Mouse (Mus musculus) thymus, postnatal 14 days (tissue): ENCODE data around the gene Gxylt2.
A peak's percentile ranks its signal among the peaks of the same experiment; 100 is the strongest.

Experiments used
- DNase-seq: peaks from one replicate; pipeline ENCODE4 v3.0.0; 2021

Gxylt2 gene

DNA sequence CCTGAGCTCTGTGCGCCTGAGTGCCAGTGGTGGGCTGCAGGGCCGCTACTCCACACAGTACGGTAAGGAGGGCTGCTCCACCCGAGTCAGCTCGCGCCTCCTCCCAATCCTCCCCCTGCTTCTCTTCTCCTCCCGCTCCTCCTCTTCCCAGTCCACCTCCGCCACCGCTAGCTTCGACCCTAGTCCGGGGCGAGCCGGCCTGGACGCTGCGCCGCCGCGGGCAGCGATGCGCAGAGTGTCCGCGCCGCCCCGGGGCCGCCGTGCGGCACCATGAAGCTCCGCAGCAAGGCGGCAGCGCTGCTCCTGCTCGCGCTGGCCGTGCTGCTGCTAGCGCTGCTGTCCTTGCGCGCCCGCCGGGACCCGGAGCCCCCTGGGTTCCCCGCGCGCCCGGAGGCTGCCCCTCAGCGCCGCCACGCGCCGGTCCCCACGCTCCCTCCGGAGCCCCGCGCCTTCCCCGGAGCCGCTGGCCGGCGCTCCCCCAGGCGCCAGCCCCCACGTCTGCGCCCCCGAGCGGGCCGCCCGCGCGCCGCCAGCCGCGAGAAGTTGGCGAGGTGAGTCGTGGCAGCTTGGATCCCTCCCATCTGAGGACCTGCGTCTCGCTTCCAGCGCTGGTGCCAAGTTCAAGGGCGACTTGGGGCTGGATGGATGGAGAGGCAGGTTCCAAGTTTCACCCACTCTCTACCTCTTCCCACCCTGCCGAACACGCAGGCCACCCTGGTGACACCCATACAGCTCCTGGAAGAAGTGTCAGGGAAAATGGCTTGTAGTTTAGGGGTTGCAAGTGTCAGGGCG lies at the start of gene Gxylt2:
Gene Gxylt2 (plus strand): TSS at position 161 of the 792 bp plus-strand sequence.
- no peak for DNase-seq

DNA sequence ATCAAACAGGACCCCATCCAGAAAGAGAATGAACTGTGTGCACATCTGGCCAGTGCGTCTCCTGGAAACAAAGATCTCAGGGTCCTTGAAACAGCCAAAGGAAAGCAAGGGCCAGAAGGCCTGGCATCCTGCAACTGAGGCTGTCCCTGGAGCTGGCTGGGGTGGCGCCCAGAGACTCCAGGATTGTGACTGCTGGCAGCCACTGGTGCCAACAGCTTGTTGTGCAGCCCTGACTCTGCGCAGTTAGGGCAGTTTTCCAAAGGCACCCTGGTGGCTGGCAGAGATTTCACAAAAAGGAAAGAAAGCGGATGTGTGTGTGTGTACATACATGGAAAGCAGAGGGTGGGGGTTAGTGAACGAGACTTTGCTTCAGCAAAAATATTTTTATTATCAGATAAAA lies 44.1 kb upstream of the Gxylt2 start:
- DNase-seq = no peak

DNA sequence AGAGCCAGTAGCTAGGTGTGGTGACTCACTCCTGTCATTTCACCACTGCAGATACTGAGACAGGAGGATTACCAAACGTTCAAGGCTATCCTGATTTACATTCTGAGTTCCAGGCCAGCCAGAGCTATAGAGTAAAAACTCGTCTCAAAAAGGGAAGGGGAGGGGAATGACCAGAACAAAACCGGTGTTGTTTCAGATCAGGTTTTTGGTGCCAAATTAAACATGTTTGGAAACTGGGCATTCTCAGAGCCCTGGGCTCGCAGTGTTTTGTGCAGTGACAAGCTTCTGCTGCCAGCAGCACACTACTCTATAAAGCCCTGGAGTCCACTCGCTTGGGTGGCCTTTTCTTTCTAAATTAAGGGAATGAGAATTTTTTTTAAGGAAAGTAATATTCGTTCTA lies 42.3 kb upstream of the Gxylt2 start:
- no peak for DNase-seq

DNA sequence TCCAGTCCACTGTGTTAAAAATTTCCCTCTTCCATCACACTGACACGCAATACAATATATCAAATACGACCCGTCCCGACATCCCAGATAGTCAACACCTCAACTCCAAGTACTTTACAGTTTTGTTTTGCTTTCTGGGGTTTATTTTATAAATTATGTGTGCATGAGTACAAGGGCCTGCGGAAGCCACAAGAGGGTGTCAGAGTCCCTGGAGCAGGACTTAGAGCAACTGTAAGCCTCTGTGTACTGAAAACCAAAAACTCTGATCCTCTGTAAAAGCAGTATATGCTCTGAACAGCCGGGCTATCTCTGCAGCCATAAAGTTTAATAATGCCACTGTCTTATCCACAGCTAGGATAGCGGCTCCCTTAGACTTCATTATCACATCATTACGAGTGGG lies 36.9 kb upstream of the Gxylt2 start:
- DNase-seq = no peak

DNA sequence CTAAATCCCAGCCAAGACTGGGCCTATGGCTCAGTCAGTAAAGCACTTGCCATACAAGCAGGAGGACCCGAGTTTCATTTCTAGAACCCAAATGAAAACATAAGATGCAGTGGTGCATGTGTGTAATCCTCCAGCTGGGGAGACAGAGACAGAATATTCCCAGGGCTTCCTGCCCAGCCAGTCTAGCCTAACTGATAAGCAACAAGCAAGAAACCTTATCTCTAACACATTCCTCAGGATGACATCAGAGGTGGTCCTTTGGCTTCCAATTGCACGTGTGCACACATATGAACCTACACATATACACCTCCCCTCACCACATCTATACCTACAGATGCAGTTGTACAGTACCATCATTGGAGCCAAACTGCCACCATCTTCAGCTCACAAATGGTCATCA lies 35.7 kb upstream of the Gxylt2 start:
- DNase-seq = no peak

DNA sequence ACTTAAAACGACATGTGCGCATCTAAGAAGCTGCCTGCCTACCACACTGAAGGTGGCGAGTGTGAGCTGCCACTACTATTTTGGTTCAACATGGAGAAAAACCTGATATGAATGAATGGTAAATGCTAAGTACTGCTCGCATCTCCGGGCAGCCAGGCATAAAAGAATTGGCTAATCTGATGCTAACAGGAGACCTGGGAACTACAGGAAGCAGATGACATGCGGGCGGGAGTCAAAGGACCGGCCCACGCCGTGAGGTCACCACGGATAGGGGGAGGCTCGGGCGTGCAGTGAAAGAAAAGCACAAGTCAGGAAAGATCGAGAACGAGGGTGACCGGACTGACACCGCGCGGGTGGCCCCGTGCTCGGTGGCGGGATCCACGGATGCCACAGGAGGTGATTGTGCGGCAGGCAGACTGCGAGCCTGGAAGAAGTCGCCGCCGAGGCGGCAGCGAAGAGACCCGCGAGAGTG lies 34.1 kb upstream of the Gxylt2 start:
- DNase-seq = peak; percentile 51

DNA sequence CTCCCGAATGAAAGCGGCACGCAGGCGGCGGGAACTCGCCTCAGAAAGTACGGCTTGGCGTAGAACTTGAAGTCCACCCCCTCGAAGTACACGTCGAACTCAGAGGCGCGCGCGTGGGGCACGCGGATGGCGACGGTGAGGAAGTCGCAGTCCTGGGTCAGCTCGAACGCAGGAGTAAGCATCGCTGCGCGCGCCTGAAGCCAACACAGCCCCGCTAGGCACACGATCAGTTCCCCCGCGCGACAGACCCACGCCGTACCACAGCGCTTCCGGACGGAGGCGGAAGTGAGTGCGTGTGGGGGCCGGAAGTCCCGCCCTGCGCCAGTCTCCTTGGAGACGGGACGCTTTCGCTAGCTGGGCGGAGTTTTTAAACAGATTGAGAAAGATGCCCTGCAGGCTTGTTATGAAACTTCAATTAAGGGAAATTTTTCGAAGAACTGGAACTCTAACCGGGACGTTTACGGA lies 33.6 kb upstream of the Gxylt2 start, which contains the start of gene Shq1:
Gene Shq1 (minus strand): TSS at position 278 of the 465 bp plus-strand sequence.
- DNase-seq = peak; percentile 92

DNA sequence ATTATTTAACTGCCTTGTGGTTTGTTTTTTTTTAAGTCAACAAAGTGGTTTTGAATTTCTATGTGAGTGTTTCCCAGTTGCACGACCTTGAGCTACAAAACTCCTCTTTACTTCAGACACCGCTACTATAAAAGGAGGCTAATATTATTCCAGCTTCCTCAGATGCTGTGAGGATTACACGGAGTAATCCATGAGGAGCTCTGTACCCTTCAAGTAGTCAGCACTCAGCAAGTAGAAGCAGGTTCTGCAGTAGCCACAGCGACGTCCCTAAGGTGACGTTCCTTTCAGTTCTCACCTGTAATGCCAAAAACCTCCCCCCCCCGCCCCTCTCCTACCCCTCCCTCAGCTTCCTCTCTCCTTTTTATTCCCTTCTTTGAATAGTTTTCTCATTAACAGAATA lies 33.1 kb upstream of the Gxylt2 start:
- DNase-seq = no peak

DNA sequence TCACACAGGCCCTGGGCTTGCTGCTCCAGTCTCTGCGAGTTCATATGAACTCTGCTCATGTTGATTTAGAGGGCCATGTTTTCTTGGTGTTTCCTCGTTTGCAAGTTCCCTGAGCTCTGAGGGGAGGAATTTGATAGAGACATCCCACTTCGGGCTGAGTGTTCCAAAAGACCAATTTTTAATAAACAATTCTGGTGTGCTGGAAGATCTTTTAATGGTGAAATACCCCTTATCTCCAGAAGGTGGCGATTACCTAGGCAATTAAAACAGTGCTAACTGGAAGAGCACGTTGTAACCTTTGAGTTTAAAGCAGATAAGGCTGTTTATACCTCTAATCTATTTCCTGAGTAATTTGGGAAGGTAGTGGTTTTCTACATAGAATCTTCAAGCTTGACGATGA lies 29.6 kb upstream of the Gxylt2 start:
- no peak for DNase-seq

DNA sequence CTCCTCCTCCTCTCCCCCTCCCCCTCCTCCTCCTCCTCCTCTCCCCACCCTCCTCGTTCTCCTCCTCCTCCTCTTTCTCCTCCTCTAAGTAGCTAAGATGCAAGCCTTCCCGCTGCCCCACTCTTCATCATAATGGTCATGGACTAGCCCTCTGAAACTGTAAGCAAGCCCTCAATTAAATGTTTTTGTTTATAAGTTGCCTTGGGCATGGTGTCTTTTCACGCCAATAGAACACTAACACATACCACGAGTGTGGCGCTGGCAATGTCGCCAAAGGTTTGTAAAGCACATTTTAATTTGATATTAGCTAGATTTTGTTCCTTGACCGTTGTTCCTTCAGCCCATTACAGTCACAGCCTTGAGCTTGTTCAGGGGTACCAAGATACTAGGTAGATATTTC lies 28.1 kb upstream of the Gxylt2 start:
- DNase-seq = no peak

DNA sequence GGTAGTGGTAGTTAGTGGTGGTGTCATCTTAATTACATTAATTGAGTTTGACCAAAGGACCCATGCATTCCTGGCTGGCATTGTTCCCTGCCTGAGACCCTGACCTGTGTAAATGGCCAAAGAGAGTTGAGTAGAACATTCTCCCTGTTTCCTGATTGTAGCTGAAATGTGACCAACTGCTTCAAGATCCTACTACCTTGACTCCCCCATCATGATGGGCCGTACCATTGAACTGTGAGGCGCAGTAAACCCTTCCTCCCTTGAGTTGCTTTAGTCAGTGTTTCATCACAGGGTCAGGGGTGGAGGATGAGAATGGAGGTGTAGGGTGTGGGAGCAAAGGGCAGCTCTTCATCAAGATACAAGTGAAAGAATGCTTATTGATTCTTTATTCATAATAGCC lies 25.9 kb upstream of the Gxylt2 start:
- DNase-seq = no peak

DNA sequence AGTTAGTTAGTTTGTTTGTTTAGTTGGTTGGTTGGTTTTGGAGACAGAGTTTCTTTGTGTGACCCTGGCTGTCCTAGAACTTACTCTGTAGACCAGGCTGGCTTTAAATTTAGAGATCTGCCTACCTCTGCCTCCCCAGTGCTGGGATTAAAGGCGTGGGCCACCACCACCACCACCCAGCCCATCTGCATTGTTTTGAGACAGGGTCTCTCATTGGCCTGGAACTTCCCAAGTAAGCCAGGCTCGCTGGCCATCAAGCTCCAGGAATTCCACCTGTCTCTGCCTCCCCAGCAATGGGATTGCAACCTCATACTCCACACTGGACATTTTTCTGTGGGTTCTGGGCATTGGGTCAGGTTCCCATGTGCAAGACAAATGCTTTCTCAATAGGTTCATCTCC lies 18.2 kb upstream of the Gxylt2 start:
- no peak for DNase-seq

DNA sequence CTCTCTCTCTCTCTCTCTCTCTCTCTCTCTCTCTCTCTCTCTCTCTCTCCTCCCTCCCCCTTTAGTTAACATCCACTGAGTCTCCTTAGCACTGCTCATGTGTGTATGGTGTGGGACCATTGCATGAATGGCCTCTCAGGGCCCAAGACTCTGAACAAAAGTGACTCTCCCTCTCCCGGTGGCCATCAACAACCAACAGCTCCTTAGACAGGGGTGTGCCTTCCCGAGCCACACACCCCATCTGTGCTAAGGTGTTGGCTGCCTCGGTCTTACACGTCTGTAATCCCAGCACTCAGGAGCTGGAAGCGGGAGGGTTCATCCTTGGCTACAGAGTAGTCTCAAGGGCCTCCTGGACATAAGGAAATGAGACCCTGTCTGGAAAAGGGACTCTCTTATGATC lies 4.5 kb upstream of the Gxylt2 start:
- no peak for DNase-seq

DNA sequence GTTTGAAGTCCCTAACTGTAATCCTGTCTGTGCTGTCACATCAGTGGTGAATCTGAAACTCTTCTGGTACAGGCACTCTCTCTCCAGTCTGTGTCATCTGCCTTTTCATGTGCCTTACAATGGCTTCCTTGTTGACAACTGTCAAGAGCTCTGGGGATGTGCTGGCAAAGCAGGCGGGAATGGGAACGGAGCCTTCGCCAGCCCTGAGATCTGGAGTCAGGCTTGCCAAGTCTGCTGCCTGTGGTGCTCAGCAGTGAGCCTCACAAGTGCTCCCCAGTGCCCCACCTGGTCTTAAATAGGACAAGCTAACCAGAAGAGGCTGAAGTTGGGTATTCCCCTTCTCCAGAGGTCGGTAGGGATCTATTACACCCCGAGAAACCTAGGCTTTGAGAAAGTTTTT lies 3.8 kb upstream of the Gxylt2 start:
- DNase-seq = no peak

DNA sequence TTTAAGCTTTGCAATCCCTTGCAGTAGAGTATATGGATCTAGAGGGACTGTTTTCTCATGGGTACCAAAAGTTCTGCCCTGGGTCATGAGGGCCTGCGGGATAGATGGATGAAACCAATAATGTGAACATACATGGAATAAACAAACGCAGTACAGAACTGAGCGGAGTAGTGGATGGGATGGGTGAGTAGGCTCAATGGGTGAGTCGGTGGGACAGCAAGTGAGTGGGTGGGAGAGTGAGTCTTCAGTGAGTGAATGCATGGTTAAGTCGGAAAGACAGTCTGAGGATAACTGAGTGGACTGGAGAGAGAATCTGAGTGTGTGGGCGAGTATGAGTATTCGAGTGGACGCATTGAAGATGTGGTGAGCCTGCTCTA lies 349 bp upstream of the Gxylt2 start:
- DNase-seq = no peak

DNA sequence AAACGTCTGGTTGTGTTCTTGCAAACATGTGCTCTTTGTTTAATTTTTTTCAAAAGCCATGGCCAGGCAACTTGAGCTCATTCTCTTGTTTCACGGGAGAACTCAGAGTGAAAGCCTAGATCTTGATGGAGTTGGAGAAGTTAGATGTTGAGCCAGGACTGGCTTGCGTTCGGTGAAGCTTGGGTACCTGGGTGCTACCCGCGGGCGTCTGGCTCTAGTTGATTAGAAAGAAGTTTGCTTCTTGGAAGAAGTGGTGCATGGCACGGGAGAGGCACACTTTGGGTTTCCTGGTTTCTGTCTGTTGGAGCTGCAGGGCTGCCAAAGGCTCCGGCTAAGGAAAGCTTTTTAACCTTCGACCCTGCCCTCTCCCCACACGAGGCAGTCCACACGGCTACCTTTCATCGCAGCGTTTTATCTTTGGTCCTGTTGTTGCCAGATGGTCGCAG lies 855 bp downstream of the Gxylt2 start:
- no peak for DNase-seq

DNA sequence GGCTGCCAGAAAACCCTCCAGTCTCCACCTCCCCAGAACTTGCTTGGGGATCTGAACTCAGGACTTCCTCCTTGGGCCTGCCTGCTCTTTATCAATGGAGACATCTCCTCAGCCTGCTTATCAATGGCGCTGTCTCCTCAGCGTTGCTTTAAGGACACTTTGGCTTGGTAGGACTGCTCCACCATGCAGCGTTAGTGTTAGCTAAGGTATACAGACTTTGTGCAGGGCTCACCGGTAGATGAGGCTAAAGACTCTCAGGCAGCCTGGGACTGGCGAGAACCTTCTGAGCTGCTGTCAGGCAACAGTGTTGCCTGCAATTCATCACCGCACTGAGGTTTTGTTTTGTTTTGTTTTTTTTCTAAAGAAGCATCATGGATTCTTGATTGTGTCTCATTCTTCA lies 2.3 kb downstream of the Gxylt2 start:
- no peak for DNase-seq

DNA sequence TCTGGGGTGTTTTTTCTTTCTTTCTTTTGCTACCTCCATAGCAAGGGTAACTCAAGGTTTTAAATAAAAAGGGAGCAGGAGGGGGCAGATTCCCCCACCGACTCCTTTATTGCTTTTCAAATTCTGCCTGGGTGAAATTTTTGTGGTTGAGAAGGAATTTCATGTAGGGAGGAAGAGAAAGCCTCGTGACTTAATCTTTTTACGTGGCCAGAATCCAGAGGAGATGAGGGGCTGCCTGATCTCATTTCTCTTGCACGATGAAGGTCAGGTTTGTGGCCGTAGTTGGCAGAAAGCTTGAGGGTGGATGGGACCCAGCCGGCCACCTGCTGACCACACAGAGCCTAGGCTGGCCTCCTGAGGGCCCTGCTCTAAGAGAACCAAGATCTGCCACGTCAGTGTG lies 3.0 kb downstream of the Gxylt2 start:
- no peak for DNase-seq

DNA sequence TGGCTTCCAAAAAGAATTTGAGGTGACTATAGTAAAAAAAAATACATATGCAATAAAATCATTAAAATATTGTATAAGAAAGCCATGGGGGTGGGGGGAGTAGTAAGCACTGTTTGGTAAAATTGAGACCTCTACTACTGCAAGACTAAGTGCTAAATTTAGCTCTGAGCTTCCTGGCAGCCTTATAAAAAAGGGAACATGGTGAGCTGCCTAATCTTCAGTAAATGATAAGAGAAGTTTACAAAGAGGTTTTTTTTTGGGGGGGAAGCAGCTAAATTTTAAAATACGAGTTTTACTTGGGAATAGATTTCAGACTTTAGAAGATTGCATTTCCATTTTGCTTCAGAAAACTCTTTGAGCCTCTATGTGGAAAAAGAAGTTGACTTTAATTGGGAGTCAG lies 3.7 kb downstream of the Gxylt2 start:
- no peak for DNase-seq

DNA sequence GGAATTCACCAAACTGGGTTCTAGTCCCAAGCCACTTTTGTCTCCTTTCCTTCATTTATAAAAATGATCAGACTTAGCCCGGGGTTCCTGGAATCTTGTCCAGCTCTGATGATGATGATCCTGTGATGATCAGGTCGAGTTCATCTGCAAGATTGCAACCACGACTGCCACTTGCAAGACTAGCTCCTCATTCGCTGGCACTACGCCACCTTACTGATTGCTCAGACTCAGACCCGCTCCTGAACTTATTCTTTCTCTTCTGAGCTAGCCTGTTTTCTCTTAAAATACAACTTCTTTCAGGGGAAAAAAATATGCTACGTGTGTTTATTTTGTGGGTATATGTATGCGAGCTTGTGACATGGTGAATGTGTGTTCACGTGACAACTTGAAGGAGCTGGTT lies 4.5 kb downstream of the Gxylt2 start:
- DNase-seq = no peak

DNA sequence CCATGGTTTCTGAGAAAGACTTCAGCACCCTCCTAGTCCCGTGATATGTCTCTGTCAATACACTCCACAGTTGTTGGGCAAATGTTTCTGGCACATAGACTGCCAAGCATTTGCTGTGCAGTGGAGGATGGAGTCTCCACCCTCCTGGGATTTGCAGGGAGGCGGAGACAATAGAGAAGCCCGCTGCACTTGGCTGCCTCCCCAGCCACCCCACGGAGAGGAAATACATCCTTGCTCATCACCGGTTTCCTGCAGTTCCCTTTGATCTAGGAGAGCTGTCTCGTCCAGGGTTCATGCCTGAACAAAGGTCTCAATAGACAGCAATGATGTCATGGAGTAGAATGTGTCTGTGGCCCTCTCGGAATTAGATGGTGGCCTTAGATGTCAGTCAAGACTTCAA lies 4.9 kb downstream of the Gxylt2 start:
- peak; percentile 8 for DNase-seq

DNA sequence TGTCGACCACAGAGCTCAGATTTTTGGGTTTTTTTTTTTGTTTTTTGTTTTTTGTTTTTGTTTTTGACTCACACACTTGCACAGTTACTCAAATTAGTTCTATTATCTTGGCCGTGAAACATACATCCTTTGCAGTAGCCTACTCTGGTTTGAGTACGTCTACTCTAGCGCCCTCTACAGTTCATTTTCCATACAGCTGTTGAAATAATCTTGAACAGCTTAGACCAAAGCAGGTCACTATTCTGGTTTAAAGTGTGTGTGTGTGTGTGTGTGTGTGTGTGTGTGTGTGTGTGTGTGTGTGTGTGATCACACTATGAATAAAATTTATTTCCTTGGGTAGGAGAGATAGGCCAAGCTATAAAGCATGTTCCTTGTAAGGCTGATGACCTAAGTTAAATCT lies 5.6 kb downstream of the Gxylt2 start:
- DNase-seq = peak; percentile 13

DNA sequence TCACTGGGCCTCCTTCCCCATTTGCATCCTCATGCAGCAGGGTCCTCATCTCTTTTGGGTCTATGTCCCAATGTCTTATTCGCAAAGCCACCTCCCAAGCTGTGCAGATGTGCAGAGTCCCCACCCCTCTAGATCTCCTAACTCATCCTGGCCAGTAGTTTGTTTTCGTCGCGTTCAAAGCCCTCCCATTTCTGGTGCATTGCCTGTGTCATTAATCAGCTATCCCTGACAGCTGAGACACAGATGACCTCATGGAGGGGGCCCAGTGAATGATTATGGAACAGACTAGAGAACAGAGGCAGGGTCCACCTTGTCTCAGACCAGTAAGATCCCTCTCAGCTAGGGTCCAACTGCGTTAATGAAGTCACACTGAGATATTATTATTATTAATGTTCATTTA lies 6.3 kb downstream of the Gxylt2 start:
- no peak for DNase-seq

DNA sequence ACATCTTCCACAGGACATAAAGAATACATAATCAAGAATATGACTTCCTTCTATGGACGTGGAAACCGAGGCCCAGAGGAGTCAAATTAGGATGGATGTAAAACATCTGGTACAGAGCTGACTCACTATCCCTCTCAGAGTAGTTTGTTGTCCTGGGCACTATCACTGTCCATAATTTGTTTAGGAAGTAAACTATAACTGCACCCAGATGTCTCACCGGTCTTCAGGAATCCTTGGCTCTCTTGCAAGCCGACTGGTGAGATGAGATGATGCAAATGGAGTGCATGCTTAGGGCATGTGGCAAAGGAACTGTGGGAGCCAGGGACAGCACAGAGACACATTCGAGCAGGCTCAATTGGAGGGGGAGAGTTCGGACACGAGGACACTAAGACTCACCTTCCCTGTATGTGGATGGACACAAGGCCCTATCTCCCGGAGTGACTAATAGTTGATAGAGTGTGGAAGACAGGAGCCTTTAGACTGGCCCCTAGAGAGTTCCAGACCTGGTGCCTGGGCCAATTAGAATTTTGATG lies 10.8 kb downstream of the Gxylt2 start:
- no peak for DNase-seq

DNA sequence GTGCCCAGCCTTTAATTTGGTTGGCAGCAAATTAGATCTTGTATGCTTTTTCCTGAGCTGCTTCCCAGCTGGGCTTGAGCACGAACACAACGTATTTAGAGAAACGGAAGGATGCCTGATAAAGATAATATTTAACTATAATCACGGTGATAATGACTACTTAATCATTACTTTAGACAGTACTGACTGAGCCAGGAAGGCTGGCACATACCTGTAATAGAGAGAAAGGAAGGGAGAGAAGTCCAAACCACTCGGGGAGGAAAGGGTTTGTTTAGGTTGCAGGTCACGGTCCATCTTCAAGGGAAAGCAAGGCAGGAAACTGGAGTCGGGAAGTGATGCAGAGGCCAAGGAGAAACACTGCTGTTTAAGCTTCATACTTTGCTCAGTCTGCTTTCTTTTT lies 11.6 kb downstream of the Gxylt2 start:
- no peak for DNase-seq
